Mouse (Mus musculus) liver, embryonic 15.5 days (tissue): ENCODE results near the gene Kcnmb3. TPM values are rescaled to one million over a fixed set of nuclear protein-coding genes. Genes with fewer than 3 reads are reported as not detected.

Experiments
- ATAC-seq: fragments of 200-750 bp; cut with Nextera tagmentation; 2 replicates; pipeline ENCODE4 v1.8.0; 2017; ENCODE audit warnings: moderate number of reproducible peaks, mild to moderate bottlenecking, moderate library complexity; ENCODE audit not compliant: insufficient read depth
- H3K27ac ChIP-seq: fragments of 300-500 bp; sonication (generic); replicated peaks from 2 replicates; pipeline ENCODE4 v1.5.1; 2015; ENCODE audit warnings: mild to moderate bottlenecking, inconsistent platforms
- H3K27me3 ChIP-seq: fragments of 300-500 bp; sonication (generic); 2 replicates; pipeline ENCODE4 v1.6.1; 2015; ENCODE audit warnings: mild to moderate bottlenecking, inconsistent platforms
- H3K36me3 ChIP-seq: fragments of 300-500 bp; sonication (generic); replicated peaks from 2 replicates; pipeline ENCODE4 v1.6.1; 2015; ENCODE audit warnings: moderate library complexity, mild to moderate bottlenecking, inconsistent platforms
- H3K4me1 ChIP-seq: fragments of 300-500 bp; sonication (generic); replicated peaks from 2 replicates; pipeline ENCODE4 v1.6.1; 2015; ENCODE audit warnings: inconsistent platforms
- H3K4me2 ChIP-seq: fragments of 300-500 bp; sonication (generic); 2 replicates; pipeline ENCODE4 v1.6.1; 2015; ENCODE audit warnings: moderate library complexity, mild to moderate bottlenecking, inconsistent platforms
- H3K4me3 ChIP-seq: fragments of 300-500 bp; sonication (generic); replicated peaks from 2 replicates; pipeline ENCODE4 v1.5.1; 2015; ENCODE audit warnings: mild to moderate bottlenecking, inconsistent platforms
- H3K9ac ChIP-seq: fragments of 300-500 bp; sonication (generic); 2 replicates; pipeline ENCODE4 v1.6.1; 2015; ENCODE audit warnings: moderate library complexity, mild to moderate bottlenecking, inconsistent platforms
- H3K9me3 ChIP-seq: fragments of 300-500 bp; sonication (generic); replicated peaks from 2 replicates; pipeline ENCODE4 v1.6.1; 2016; ENCODE audit warnings: inconsistent platforms
- WGBS: fragments of 180-500 bp; shearing (Covaris S2); methylation state at CpG from one replicate; pipeline ENCODE4 v1.1.7; 2015; ENCODE audit warnings: mixed read lengths; ENCODE audit not compliant: insufficient replicate concordance; 5-methylcytosine and 5-hydroxymethylcytosine counted together
- polyA plus RNA-seq: library from polyadenylated mRNA; unstranded; fragments of >200 nt; fragmentation: Nextera tagmentation; extraction: Ambion mirVana; gene quantifications from 2 replicates; pipeline ENCODE4 v1.2.1, GENCODE M21; 2015

Gene Kcnmb3
- polyA plus RNA-seq, 1 experiment from 2014 or later, result not detected

DNA sequence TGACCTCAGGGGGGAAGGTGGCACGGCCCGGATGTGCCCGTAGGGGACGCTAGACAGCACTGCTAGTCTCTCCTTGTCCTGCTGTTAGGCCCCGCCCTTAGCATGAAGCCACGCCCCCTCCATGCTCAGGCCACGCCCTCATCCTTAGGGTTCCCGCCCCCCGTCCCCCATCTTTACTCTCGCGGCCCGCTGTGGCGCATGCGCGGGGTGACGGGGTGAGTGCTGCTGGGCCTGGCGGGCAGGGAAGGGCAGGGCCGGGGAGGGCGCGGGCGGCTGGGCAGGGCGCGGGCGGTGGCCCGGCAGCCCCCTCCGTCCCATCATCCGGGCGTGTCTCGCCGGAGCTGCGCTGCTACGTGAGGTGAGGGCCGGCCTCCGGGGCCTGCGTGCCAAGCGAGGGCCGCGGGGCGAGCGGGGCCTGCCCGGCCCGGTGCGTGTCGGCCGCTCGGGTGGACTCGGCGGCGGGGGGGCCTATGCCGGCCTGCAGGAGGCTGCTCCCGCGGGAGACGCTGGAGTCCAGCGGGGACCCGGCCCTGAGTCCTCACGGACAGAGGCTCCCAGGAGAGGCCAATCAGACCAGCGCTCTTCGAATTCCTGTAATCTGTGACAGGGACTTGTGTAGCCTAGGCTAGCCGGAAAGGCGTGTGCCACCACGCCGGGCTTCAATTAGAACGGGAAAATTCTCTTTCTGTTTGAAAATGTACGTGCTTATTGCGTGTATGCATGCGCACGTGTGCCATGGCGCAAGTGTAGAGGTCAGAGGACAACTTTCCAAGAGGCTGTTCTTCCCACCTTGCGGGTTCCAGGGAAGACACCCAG is 18.6 kb upstream of the Kcnmb3 start:
- under 1% methylated on average over 69 of the region's 69 CpGs for WGBS
- Histone ChIP-seq H3K36me3 (peaks cover 12% of the 10 kb centered on the region), H3K9me3 (no peaks in the 10 kb centered on the region), H3K4me3 (peak overlapping the region; percentile 81), H3K27me3 (no peaks in the 10 kb centered on the region), H3K9ac (peak overlapping the region; percentile 78), H3K4me2 (peak overlapping the region; percentile 95), H3K4me1 (peaks cover 59% of the 10 kb centered on the region), H3K27ac (peak overlapping the region; percentile 92)
- ATAC-seq, result peak; percentile 96

- peak within 1 kb of the TSS; percentile 81 for H3K4me3 ChIP-seq
- 13% methylated on average over 24 of the region's 24 CpGs for WGBS
- peak within 1 kb of the TSS; percentile 95 for H3K4me2 ChIP-seq
- peaks cover 6% of the 10 kb centered on the region for H3K36me3 ChIP-seq
- peak within 1 kb of the TSS; percentile 92 for H3K27ac ChIP-seq
- H3K9ac ChIP-seq, result peak within 1 kb of the TSS; percentile 78
- H3K9me3 ChIP-seq, result no peaks in the 10 kb centered on the region
- ATAC-seq, result peak; percentile 44
- H3K27me3 ChIP-seq, result no peaks in the 10 kb centered on the region
- peaks cover 56% of the 10 kb centered on the region for H3K4me1 ChIP-seq
These were observed 17.7 kb upstream of the Kcnmb3 start, which contains the start of gene Zfp639 for GRCm38 (mm10) chr3:32509496-32510374. Zfp639 (plus strand) TSS chr3:32510259.

DNA sequence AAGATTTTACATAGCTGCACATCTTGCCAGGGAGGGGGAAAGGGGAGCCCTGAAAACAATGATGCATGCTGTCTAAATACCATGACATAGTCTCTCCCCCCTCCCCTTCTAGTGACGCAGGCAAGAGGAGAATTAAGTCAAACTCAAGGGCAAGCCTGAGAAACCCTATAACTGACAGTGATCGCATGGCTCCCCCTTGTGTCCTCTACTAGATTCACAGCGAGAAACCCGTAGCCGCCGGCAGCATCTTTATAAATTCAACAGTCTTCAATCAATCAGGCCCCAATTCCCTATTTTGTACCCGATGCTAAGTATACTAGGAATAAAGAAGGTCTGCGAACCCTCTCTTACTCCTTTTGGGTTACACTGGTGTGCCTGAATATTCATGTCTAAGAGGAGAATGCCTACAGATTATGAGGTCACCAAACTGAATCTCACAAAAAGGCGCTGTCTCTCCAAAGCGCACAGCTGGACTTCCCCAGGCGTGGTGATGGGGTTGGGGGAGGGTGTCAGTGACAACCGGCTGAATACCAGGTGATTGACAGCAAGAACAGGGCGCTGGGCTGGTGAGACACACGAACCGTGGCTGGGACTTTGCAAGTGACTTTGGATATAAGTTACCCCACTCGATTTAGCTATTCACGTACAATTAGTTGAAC is 16.8 kb upstream of the Kcnmb3 start:
- H3K4me2 ChIP-seq, result peak overlapping the region; percentile 95
- 4% methylated on average over 17 of the region's 17 CpGs for WGBS
- no peaks in the 10 kb centered on the region for H3K36me3 ChIP-seq
- H3K9me3 ChIP-seq, result no peaks in the 10 kb centered on the region
- no peak for ATAC-seq
- H3K4me1 ChIP-seq, result peaks cover 48% of the 10 kb centered on the region
- peak overlapping the region; percentile 81 for H3K4me3 ChIP-seq
- no peaks in the 10 kb centered on the region for H3K27me3 ChIP-seq
- H3K27ac ChIP-seq, result peak overlapping the region; percentile 41; the same call in 1 of the 2 replicates
- H3K9ac ChIP-seq, result peak overlapping the region; percentile 25; the same call in 1 of the 2 replicates

- Histone ChIP-seq H3K9ac (no peak overlapping the region), H3K27ac (no peak overlapping the region), H3K4me3 (no peak overlapping the region), H3K36me3 (no peaks in the 10 kb centered on the region), H3K4me1 (peaks cover 28% of the 10 kb centered on the region), H3K4me2 (no peak overlapping the region), H3K27me3 (no peaks in the 10 kb centered on the region), H3K9me3 (no peaks in the 10 kb centered on the region)
- ATAC-seq, result no peak
- 53% methylated on average over 11 of the region's 11 CpGs for WGBS
These were observed 14.6 kb upstream of the Kcnmb3 start for GRCm38 (mm10) chr3:32506366-32507225.

DNA sequence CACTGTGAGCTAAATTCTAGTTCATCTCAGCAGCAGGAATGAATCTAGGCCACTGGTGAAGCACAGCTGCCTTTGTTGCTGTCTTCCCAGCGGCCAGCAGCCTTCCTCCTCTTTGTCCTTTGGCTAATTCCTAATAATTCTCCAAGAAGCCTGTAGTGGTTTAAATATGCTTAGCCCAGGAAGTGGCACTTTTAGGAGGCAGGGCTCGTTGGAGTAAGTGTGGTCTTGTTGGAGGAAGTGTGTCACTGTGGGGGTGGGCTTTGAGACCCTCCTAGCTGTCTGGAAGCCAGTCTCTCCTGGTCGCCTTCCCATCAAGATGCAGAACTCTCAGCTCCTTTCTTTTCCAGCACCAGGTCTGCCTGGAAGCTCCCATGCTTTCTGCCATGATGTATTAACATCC is 13.8 kb upstream of the Kcnmb3 start:
- H3K9ac ChIP-seq, result no peak overlapping the region
- H3K9me3 ChIP-seq, result no peaks in the 10 kb centered on the region
- no peaks in the 10 kb centered on the region for H3K27me3 ChIP-seq
- H3K36me3 ChIP-seq, result no peaks in the 10 kb centered on the region
- 33% methylated on average over 3 of the region's 3 CpGs for WGBS
- ATAC-seq, result no peak
- no peak overlapping the region for H3K27ac ChIP-seq
- peaks cover 20% of the 10 kb centered on the region for H3K4me1 ChIP-seq
- no peak overlapping the region for H3K4me3 ChIP-seq
- no peak overlapping the region for H3K4me2 ChIP-seq

GRCm38 (mm10) chr3:32500346-32500745 is 8.3 kb upstream of the Kcnmb3 start:
- Histone ChIP-seq H3K4me1 (no peaks in the 10 kb centered on the region), H3K9ac (no peak overlapping the region), H3K27me3 (no peaks in the 10 kb centered on the region), H3K27ac (no peak overlapping the region), H3K4me2 (no peak overlapping the region), H3K4me3 (no peak overlapping the region), H3K36me3 (no peaks in the 10 kb centered on the region), H3K9me3 (no peaks in the 10 kb centered on the region)
- WGBS, result 67% methylated on average over 2 of the region's 2 CpGs
- no peak for ATAC-seq

GRCm38 (mm10) chr3:32496711-32497070 is 4.7 kb upstream of the Kcnmb3 start:
- no peak for ATAC-seq
- no peaks in the 10 kb centered on the region for H3K36me3 ChIP-seq
- 77% methylated on average over 1 of the region's 1 CpGs for WGBS

GRCm38 (mm10) chr3:32495856-32496710 is 4.1 kb upstream of the Kcnmb3 start:
- Histone ChIP-seq H3K27ac (no peak overlapping the region), H3K4me1 (peaks cover 4% of the 10 kb centered on the region; the same call in 1 of the 2 replicates), H3K9me3 (no peaks in the 10 kb centered on the region), H3K36me3 (no peaks in the 10 kb centered on the region), H3K9ac (no peak overlapping the region), H3K27me3 (no peaks in the 10 kb centered on the region), H3K4me2 (no peak overlapping the region), H3K4me3 (no peak overlapping the region)
- no peak for ATAC-seq
- WGBS, result 49% methylated on average over 8 of the region's 8 CpGs

More at GRCm38 (mm10) chr3:32496711-32497070, 4.7 kb upstream of the Kcnmb3 start:
- H3K4me1 ChIP-seq, result peaks cover 4% of the 10 kb centered on the region; the same call in 1 of the 2 replicates
- H3K9ac ChIP-seq, result no peak overlapping the region
- H3K4me2 ChIP-seq, result no peak overlapping the region
- no peaks in the 10 kb centered on the region for H3K27me3 ChIP-seq
- no peak overlapping the region for H3K4me3 ChIP-seq
- no peaks in the 10 kb centered on the region for H3K9me3 ChIP-seq
- H3K27ac ChIP-seq, result no peak overlapping the region

DNA sequence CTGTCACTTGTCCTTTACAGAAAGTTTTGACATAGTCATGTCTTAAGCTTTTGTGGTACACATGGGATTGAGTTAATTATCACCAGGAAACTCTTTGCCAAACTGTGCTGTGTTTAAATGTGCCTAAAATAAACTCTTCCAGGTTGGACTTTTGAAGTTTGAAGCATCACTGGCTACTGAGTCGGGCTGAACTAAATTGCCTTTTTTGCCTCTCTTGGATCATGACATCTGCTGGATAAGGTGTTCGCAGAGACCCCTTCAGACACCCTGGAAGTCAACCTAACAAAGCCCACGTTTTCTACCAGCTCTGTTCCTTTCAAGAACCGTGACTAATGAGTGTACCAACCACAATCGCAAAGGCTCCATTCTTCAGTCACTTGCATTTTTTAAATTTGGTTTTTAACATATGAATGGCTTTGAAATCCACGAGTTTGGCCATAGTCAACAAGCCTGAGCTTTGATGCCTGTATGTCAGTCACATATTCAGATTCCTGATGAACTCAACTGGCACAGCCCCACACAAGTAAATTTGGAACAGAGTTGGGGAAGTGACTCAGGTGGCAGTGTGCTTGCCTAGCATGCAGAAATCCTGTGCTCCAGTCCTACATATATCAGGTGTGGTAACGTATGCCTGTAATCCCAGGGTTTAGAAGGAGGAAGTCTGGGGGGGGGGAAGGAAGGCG is 3.2 kb upstream of the Kcnmb3 start:
- ATAC-seq, result no peak
- no peaks in the 10 kb centered on the region for H3K36me3 ChIP-seq
- H3K4me2 ChIP-seq, result no peak overlapping the region
- WGBS, result 46% methylated on average over 8 of the region's 8 CpGs
- no peak overlapping the region for H3K9ac ChIP-seq
- H3K27ac ChIP-seq, result no peak overlapping the region
- H3K4me1 ChIP-seq, result peaks cover 4% of the 10 kb centered on the region; the same call in 1 of the 2 replicates
- H3K4me3 ChIP-seq, result no peak overlapping the region
- no peaks in the 10 kb centered on the region for H3K27me3 ChIP-seq
- no peaks in the 10 kb centered on the region for H3K9me3 ChIP-seq
